Mouse (Mus musculus): Measurements from ENCODE around the gene Cars2.
"Not testable (repeated sequence)": the region's sequence is repeated elsewhere in the genome, so short reads cannot be mapped to it uniquely, and the experiment has no call there.

The Cars2 gene

DNA sequence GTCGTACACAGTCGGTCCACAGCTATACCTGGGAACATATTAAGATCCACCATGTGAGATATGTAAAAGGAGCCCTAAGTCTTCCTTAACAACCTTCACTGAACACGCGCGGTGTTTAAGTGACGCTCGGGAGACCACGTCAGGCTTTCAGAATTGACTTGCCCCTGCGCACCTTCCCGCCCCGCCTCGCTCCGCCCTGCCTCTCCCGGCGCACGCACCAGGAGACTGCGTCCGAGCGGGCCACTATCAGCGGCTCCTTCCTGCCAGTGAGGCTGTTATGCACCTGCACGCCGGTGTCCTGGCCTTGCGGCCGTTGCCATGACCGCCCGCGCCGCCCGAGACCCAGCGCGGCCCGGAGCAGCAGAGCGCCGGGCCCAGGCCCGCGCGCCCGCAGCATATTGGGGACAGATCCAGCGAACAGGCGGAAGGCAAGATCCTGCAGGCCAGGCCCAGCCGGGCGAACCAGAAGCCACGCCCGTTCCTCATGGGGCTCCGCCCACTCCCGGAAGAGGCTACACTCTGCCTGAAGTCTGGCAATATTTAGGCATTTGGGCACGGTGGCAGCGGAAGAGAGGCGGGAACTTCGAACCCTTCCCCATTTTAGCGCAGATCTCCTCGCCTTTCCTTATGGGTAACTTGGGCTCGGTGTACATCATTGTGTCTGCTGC is at the start of gene Cars2:
Gene Cars2 (minus strand): TSS at position 503 of the 668 bp plus-strand sequence.
- DNase-seq (ENCODE audit: extremely low read depth, insufficient read length, low spot score), result peak; percentile 97

DNA sequence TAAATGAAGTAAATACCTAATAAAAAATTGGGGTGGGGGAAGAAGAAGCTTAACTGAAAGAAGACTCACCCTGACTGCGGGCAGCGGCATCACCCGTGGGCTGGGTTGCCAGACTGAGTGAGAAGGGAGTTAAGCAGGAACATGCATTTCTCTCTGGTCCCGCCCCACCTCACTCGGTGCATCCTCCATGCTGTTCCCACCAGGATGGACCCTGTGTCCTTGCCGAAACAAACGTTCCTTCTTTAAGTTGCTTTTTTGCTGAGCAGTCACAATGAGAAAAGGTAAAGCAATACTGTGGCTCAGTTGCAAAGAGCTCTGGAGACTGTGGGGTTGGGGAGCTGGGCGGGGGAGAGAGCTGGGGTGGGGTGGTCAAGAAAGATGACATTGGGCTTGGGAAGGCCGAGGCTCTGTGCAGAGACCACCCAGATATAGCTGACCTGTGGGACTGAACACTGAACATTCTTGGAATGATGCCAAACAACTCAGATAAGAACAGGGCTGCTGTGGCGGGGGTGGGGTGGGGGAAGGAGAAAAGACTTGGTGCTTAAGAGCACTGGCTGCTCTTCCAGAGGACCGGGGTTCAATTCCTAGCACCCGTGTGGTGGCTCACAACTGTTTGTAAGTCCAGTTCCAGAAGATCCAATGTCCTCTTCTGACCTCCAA is 42.8 kb upstream of the Cars2 start:
- no peak for DNase-seq (ENCODE audit: extremely low read depth, insufficient read length, low spot score)

DNA sequence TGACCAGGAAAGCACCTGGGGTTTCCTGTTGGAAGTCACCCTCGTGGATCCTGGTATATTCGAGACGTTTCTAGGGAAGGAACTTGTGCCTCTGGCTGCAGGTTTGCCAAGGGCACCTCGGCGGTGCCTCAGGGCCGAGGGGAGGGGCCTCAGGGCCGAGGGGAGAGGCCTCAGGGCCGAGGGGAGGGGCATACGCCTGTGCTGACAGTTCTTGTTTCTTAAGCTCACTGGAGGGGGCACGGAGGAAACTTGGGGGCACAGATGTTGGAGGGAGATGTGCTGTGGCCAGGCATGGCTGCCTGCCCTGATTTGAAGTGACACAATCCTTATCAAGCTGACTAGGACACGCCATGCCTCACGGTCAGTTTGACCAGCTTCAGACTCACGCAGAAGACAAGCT is 41.7 kb upstream of the Cars2 start:
- peak; percentile 39 for DNase-seq (ENCODE audit: extremely low read depth, insufficient read length, low spot score)

DNA sequence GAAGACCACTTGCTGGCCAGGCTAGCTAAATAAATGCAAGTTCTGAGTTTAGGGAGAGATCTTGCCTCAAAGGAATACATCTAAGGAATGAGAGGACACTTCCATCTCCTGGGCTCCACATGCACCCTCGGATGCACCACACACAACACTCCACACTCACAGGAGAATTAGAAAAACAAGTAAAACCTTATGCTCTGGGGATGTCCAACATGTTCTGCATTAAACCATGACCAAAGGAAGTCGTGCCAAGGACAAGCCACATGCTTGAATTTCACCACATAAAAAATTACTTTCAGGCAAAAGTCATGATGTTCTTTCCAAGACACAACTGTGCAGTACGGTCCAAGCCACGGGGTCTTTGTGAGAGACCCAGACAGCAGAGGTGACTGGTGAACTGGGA is 41.3 kb upstream of the Cars2 start:
- no peak for DNase-seq (ENCODE audit: extremely low read depth, insufficient read length, low spot score)

DNA sequence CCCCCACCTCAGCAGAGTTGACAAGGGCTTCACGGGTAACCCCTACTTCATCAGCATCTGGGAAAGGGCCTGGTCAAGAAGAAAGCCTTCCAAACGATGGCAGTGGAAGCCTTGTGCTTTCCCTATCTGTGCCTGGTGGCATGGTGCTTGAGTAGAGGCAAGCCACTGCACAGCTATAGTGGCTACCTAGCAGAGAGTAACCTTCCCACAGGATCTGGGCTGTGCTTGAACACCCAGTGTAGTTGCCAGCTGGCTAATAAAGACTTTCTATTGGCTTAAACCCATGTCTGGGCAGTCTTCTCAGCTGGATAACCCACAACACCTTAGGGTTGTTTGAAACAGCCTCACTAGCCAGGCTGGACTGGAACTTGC is 35.8 kb upstream of the Cars2 start:
- no peak for DNase-seq (ENCODE audit: extremely low read depth, insufficient read length, low spot score)

DNA sequence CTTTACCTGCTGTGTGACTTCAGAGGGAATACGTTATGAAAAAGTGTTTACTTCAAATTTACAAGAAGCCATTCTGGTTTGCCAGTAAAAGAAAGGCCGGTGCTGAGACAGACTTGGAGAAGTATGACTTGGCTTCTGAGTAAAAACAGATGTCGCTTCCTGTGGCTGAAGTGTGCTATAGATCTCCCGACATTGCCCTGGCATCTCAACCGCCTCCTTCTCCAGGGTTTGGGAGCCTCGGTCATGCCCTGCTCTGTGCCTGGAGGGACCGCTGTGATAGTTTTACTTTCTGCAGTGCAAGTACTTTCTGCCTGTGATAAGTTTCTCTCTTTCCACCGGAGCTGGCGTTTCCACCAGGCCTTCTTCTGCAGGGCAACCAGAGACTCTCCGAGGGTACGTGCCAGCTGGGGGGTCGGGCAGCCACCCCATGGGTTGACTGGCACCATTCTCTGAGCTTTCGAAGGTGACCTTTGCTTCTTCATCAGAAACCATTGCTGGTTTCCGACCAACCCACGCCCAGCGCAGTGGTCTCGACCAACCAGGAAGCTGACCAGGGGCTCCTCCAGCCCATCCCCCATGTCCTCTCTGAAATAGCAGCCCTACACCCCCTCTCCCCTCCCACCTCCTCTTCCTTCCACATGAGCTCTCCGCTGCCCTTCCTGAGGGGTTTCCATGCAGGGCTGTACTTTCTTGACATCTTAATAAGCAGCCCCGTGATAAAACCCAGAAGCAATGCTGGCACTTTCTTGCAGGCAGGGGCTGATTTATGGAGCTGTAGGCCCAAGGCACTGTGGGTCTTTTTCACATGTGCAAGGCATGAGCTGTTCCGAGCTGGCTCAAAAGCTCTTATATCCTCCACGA is 35.2 kb upstream of the Cars2 start:
- DNase-seq (ENCODE audit: extremely low read depth, insufficient read length, low spot score), result no peak

DNA sequence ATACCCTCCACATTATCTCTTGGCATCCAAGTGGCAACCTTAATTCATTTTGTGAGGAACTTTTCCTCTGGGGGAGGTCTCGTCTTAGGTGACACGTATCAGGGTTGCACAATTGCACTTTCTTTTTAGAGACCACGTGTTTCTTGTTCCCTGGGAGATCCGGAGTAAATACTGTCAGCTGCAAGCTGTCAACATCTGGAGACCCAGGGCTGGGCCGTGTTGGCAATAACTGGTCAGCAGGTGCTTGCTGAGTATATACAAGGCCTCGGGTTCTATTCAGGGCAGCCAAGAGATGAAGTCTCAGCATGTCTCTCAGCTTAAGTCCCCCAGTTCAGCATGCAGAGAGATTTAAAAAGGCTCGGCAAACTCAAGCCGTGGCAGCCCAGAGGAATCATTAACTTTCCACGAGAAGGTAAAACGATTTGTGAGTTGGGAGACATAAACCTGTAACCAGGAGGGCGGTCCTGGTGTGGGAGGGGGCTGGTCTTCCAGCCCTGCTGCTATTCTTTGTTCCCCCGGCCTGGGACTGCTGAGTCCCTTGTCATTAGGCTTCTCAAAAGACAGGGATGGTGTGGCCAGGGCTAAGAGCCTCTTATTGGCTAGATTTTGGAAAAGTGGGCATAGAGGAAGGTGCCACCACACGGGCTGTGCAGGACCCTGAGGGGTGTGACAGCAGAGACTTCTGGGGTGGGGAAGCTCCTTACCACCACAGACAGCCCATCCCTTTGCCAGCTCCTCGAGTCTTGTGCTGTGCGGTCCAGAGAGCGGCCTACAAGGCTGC is 25.2 kb upstream of the Cars2 start:
- no peak for DNase-seq (ENCODE audit: extremely low read depth, insufficient read length, low spot score)

DNA sequence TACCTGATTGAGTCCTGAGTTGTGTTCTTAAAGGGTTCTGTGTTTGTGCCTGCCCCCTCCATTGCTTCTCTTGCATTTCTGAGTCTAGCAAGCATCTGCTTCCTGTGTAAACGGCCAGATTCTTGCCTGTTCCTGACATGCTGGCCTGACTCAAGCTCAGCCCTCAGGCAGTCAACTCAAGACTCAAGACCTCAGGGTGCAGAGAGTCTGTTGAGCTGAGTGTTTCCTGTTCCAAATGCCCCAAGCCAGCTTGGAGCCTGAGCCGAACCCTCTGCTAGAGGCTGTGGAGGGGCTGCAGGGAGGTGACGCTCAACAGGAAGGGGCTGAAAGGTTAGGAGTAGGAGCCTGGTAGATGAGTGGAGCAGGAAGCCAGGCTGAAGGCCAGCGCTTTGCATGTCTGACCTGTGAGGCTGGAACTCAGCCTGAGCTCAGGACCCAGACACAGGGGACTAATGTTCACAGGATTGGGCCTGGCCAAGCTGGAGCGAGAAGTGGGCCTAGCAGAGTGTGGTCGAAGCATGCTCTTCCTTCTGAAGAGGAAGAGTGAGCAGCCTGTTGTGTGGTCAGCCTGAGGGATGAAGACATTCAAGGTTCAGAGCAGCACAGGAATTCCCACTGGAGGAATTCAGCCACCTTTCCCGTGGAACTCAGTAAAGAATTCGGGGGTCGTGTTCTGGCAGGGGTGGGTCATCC is 24.5 kb upstream of the Cars2 start:
- no peak for DNase-seq (ENCODE audit: extremely low read depth, insufficient read length, low spot score)

DNA sequence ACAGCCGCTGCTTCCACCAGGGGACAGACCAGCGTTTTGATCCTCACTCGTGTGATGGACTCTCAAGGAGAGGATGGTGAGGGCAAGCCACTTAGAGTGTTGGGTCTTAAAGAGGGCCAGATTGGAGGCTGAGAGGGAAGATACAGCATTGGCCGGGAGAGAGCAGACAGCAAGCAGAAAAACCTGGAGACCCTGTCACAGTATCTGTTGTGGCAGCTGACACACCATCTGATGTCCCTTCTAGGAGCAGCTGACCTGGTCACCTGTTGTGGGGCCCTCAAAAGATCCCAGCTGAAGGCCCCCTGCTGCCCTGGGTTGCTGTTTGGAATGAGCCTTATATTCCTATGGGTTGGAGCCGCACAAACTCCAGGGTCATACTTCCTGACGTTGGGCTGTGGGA is 21.8 kb upstream of the Cars2 start:
- DNase-seq (ENCODE audit: extremely low read depth, insufficient read length, low spot score), result no peak

DNA sequence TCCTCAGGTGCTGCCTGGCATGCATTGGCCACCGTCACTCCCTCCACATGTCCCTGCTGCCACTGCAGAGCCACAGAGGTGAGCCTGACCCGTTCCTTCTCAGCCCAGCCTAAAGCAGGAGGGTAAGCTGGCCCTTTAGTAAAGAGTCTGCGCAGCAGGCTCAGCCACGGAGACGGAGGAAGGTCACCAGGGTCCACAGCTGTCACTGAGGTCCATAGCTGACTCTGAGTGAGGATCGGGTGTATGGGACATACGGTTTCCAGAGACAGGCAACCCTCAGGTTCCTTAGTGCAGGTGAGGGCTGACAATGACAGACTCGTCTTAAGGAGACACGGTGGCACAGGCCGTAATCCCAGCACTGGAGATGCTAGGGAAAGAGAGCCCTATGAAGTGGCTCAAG is 21.4 kb upstream of the Cars2 start:
- DNase-seq (ENCODE audit: extremely low read depth, insufficient read length, low spot score), result no peak

DNA sequence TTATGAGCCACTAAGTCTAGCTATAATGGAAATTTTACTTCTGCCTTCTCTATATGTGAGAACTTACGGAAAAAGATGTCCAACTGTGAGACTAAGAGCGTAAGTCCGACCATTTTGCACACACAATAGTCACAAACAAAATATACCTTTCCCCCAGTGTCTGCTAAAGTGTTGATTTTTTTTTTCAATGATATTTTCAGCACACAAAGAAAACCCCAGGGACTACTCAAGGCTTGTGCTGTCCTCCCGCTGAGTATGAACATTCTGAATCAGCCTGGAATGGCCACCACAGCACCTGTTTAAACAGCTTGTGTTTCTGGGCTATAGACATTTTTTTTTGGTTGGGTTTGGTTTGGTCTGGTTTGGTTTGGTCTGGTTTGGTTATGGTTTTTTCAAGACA is 20.2 kb upstream of the Cars2 start:
- DNase-seq (ENCODE audit: extremely low read depth, insufficient read length, low spot score), result no peak

DNA sequence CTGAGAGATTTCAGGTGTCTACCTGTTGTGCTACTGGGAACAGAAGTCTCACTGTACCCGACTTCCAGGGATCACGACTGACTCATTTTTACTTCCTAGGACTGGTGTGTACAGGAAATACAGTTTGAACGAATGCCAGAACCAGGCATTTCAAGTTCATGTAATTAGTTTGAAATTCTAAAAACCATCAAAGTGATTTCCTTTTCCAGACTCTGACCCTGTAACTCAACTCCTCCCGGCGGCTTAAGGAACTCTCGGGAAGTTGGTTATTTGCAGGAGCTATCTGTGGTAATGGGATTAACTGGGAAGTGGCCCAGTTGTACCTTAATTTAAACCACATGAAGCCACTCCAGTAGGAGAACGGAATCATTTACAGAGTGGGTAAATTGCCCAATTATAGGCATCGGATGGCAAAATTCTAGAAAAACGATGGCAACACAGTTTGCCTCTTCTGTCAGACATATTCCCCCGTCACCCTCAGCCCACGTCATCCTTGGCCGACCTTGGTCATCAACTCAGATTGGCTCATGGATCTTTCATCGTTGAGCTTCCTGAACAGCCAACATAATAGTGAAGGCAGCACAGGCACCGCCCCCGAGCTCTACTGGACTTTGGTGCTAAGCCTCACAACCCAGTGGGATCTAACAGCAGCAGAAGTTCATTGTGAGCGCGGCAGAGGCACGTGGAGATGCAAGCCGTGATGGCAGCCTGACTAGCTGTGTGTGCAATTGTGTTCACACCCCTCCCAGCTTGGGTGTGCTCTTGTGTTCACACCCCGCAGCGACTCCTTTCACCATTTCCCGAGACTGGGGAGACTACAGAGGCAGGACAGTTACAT is 18.9 kb upstream of the Cars2 start:
- no peak for DNase-seq (ENCODE audit: extremely low read depth, insufficient read length, low spot score)

DNA sequence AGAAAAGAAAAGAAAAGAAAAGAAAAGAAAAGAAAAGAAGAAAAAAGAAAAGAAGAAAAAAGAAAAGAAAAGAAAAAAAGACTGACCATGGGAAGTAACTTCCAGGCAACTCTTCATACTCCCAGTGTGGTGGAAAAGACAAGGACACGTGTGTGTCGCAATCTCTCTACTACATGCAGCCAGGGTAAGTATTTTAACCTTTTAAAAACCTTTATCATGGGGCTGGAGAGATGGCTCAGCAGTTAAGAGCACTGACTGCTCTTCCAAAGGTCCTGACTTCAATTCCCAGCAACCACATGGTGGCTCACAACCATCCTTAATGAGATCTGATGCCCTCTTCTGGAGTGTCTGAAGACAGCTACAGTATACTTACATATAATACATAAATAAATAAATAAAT is 17.6 kb upstream of the Cars2 start:
- not testable (repeated sequence) for DNase-seq (ENCODE audit: extremely low read depth, insufficient read length, low spot score)

DNA sequence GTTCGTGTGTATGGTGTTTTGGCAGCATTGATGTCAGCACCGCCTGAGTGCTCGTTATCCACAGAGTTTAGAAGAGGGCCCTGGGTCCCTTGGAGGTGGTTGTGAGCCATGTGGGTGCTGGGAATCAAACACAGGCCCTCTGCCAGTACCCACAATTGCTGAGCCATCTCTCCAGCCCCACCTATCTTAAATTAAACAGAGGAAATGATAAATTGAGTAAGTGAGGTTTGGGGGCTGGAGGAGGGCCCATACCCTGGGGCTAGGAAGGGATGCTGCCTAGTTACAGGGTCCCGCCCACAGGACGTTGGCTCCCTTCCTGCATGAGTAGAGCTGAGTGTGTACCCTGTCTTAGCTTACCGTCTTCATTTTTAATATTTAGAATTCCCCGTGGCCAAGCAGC is 14.1 kb upstream of the Cars2 start:
- no peak for DNase-seq (ENCODE audit: extremely low read depth, insufficient read length, low spot score)

DNA sequence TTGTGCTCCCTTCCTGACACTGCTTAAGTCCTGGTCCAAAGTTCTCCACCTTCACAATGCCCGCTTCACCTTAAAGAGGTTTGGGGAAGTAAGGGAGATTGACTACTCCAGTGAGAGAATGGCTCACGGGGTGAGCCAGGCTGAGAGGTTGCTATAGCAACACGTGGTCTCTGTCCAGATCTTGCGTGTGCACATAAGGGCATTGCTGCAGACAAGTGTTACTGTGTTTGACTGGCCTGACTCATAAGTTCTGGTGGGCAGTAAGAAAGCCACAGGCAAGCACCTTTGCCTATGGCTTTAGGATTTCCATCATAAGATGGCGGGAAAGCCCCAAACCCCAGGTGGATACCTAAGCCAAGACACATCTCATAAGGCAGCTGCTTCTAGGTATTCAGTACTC is 13.7 kb upstream of the Cars2 start:
- DNase-seq (ENCODE audit: extremely low read depth, insufficient read length, low spot score), result no peak

DNA sequence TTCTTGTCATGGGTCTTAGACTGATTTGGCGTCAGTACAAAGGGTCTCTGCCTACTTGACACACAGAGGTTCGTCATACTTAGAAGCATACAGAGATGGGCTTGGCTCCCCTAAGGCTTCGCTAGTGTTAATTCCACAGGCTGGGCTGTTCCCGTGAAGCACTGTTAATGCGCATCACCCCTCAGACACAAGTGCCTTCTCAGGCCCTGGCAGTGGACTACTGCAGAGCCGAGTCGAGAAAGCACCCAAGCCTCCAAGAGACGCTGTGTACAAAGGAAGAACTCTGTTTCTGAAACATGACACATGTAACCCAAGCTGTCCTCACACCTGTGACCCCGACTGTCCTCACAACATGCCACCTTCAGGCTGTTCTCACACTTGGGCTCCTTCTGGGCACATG is 9.6 kb upstream of the Cars2 start:
- DNase-seq (ENCODE audit: extremely low read depth, insufficient read length, low spot score), result no peak

DNA sequence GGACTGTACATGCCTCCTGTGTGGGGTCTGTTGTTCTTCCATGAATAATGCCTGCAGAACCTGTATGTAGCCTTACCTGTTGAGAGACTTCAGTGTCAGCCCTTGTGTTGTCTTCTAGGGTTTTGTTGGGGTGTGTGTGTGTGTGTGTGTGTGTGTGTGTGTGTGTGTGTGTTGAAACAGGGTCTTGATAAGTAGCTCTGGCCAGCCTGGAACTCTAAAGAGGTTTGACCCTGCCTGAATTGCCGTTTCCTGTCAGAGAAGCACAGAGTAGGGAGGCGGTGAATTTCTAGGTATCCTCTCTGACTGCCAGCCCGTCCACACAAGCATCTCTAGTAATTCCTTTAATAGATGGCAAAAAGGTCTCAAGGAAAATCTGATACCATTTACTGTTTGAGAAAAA is 8.9 kb upstream of the Cars2 start:
- no peak for DNase-seq (ENCODE audit: extremely low read depth, insufficient read length, low spot score)

DNA sequence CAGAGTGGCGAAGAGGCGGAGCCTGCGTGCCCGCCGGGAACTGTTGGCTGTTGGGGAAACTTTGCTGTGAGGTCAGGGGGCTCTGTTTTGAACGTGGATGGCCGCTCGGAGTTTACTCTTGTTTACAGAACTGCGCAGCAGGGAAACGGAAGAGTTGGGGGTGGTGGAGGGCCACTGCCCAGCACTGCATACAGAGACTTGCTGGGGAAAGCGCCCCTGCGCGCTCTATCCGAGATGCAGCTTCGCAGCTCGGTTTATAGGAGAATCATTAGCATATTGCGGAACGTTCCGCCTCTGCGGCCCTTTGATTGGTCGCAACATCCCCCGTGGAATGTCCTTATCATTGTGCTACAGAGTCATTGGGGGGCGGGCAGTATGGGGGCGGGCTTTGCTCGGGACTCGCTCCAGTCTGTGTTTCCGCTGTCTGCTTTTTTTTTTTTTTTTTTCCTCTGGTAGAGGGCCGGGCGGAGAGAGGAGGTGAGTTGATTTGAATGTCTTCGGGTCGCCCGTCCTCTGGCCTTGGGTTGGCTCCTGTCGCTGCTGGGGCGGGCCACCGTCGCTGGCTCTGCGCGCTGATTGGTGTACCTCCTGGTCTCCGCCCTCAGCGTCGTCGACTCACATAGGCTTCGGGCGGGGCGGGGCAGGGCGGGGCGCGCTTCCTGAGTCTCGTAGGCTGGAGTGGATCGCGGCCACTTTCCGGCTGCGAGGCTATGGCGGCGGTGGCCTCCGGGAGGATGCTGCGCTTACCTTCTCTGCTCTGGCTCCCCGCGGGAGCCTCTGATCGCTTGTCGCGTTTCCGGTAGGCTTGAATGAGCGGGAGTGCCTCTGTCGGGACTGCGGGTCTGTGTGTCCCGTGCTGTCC is 7.4 kb upstream of the Cars2 start:
- DNase-seq (ENCODE audit: extremely low read depth, insufficient read length, low spot score), result peak; percentile 100

DNA sequence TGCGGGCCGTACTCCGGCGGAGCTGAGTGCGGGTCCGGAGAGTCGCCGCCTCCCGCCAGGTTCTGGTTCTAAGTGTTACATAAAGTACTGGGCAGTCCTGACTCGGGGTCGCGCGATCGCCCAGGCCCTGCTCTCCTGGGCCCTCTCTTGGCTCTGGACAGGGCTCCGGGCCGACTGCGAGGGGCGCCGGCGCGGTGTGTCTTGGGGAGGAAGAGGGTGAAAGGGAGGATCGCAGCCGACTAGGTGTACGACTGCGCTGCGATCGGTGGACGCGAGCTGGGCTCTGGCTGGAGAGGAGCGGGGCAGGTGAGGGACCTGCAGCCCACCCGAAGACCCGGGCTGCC is 6.8 kb upstream of the Cars2 start:
- DNase-seq (ENCODE audit: extremely low read depth, insufficient read length, low spot score), result no peak

All from 3134 (cell line).